Mouse (Mus musculus) thymus, adult 2 months (tissue): ENCODE results near the gene Cspg5. TPM values are rescaled to one million over a fixed set of nuclear protein-coding genes. Genes with fewer than 3 reads are reported as not detected.

ENCODE experiments used
- DNase-seq: peaks from one replicate; pipeline ENCODE4 v3.0.0; 2021
- H3K27ac ChIP-seq: fragments of 200-500 bp; 2 replicates; pipeline ENCODE4 v1.5.1; 2012; ENCODE audit warnings: low read length, control low read depth; ENCODE audit not compliant: control insufficient read depth, insufficient read depth
- H3K27me3 ChIP-seq: fragments of 200-500 bp; 2 replicates; pipeline ENCODE4 v1.6.1; 2012; ENCODE audit warnings: mild to moderate bottlenecking, low read length, moderate library complexity, mixed read lengths; ENCODE audit not compliant: control insufficient read depth, insufficient read depth
- H3K36me3 ChIP-seq: fragments of 200-500 bp; 2 replicates; pipeline ENCODE4 v1.6.1; 2012; ENCODE audit warnings: mild to moderate bottlenecking, low read length, moderate library complexity; ENCODE audit not compliant: control insufficient read depth, insufficient read depth
- H3K4me1 ChIP-seq: fragments of 200-500 bp; replicated peaks from 2 replicates; pipeline ENCODE4 v1.6.1; 2012; ENCODE audit warnings: low read length; ENCODE audit not compliant: control insufficient read depth, insufficient read depth
- H3K4me3 ChIP-seq: fragments of 200-500 bp; 2 replicates; pipeline ENCODE4 v1.5.1; 2012; ENCODE audit warnings: mild to moderate bottlenecking, low read length, control low read depth, moderate library complexity; ENCODE audit not compliant: control insufficient read depth, insufficient read depth
- CTCF ChIP-seq: fragments of 200-500 bp; IDR thresholded peaks from 2 replicates; pipeline ENCODE4 v1.5.1; 2012; ENCODE audit warnings: mild to moderate bottlenecking, control low read depth, low read length, moderate library complexity, borderline replicate concordance; ENCODE audit not compliant: control insufficient read depth, poor library complexity, insufficient read depth; ENCODE audit errors: extremely low read depth
- POLR2A ChIP-seq: fragments of 200-500 bp; IDR thresholded peaks from 2 replicates; pipeline ENCODE4 v1.6.1; 2012; ENCODE audit warnings: mild to moderate bottlenecking, low read length, control low read depth, moderate library complexity; ENCODE audit not compliant: control insufficient read depth, poor library complexity, insufficient read depth; ENCODE audit errors: extremely low read depth
- WGBS: fragments of 180-500 bp; shearing (Covaris S2); methylation state at CpG from one replicate; pipeline ENCODE4 v1.1.7; 2018; 5-methylcytosine and 5-hydroxymethylcytosine counted together
- polyA plus RNA-seq: library from polyadenylated mRNA; depleted of rRNA; stranded (reverse); fragments of >200 nt; gene quantifications from 2 replicates; pipeline ENCODE4 v1.2.3, GENCODE M21; 2012

The Cspg5 gene
- polyA plus RNA-seq, 1 experiment, result 0.61 TPM

DNA sequence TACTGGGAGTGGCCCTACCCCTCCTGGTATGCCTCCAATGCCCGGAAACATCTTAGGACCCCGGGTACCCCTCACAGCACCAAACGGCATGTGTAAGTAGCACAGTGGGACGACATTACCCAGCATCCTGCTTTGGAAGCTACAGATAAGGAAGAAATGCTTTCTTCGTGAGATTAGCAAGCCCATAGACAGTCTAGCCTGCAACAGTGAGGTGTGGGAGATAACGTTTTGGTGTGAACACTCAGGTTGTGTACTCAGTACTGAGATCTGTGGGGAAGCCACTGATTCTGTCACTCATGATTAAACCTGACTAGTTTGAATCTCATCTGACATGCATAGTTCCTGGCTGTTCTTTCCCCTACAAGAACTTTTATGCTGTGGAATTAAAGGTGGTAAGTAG lies 8.6 kb upstream of the Cspg5 start:
- WGBS, result 97% methylated on average over 6 of the region's 6 CpGs
- no peaks in the 10 kb centered on the region for H3K27me3 ChIP-seq
- no peak overlapping the region for H3K27ac ChIP-seq
- no peaks in the 10 kb centered on the region for H3K4me1 ChIP-seq
- TF ChIP-seq CTCF (no peak), POLR2A (no peak)
- H3K4me3 ChIP-seq, result no peak overlapping the region
- peaks cover 57% of the 10 kb centered on the region for H3K36me3 ChIP-seq
- no peak for DNase-seq

DNA sequence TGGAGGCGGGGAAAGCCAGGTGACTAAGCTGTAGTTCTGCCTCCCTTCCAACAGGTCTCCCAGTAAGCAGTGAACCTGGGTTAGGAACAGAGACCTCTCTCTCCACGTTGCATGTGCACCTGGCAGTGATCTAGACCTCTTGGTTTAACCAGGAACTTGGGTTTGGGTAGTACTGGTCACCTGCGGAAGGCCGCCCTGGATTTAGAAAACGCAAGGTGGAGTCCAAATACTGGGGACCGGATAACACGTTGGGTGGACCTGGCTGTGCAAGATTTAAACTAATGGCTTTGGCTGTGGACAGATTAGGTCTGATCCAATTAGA lies 945 bp downstream of the Cspg5 start:
- Histone ChIP-seq H3K4me1 (peaks cover 15% of the 10 kb centered on the region), H3K4me3 (no peak overlapping the region), H3K27ac (no peak overlapping the region), H3K27me3 (peaks cover 18% of the 10 kb centered on the region), H3K36me3 (peaks cover 3% of the 10 kb centered on the region; the same call in 1 of the 2 replicates)
- no peak for DNase-seq
- TF ChIP-seq CTCF (no peak), POLR2A (no peak)
- 42% methylated on average over 7 of the region's 7 CpGs for WGBS

DNA sequence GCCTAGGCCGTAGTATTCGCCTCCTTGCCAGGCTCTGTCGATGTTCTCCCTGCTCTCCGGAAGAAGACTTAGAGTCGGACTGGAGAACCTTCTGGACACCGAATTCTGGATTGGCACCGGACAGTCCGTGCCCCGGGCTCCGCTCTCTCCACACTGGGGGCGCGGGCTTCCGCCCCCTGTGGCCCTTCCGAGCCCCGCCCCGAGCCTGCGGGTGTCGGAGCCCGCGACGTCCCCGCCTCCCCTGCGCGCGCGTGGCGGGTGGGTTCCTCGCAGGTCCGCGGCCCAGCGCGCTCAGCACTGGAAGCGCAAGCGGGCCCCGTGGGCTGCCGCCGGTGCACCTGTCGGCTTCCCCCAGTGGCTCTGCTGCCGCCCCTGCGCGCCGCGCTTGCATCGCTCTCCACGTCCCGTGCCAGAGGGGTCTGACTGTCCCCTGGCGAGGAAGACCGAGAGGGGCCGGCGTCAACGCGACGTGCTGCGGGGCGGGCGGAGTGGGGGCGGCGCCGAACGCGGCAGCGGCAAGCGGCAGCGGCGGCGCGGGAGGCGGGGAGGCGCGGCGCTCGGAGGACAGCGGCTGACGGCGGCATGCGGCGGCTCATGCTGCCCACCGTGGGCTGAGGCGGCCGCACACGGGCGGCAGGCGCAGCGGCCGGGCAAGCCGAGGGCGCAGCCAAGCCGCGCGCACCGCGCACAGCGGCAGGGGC lies 1.5 kb downstream of the Cspg5 start:
- H3K36me3 ChIP-seq, result peaks cover 3% of the 10 kb centered on the region; the same call in 1 of the 2 replicates
- H3K27ac ChIP-seq, result no peak overlapping the region
- peak overlapping the region; percentile 43 for H3K4me3 ChIP-seq
- TF ChIP-seq CTCF (no peak), POLR2A (no peak)
- peak; percentile 21 for DNase-seq
- WGBS, result 3% methylated on average over 89 of the region's 93 CpGs
- H3K27me3 ChIP-seq, result peaks cover 18% of the 10 kb centered on the region
- H3K4me1 ChIP-seq, result peaks cover 15% of the 10 kb centered on the region

DNA sequence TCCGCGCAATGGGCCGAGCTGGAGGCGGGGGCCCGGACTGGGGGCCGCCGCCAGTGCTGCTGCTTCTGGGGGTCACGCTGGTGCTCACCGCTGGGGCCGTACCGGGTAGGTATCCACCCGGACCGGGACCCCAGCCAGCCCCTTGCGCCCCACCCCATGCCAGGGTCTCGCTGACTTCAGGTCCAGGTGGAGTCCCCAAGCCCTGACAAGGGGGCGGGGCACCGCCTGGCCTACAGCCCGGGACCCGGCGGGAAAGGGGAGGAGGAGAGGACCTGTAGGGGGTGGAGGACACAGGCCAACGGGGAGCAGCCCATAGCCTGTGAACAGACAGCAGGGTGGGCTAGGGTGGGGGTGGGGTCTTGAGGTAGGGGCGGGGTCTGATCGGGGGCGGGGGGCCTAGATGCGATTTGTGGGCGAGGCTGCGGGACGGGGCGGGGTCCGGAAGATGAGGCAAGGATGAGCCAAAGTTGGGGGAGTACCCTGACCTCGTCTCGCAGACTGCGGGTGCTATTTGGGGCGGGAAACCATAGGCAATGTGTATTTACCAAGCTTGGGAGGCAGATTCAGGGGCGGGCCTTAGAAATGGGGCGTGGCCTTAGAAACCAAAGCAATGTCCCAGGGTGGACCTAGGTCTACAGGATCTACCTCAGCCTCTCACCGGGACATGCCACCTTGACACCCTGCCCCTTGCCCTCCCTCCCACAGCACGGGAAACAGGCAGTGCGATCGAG lies 2.2 kb downstream of the Cspg5 start:
- Histone ChIP-seq H3K4me3 (peak overlapping the region; percentile 43), H3K36me3 (peaks cover 3% of the 10 kb centered on the region; the same call in 1 of the 2 replicates), H3K27me3 (peaks cover 18% of the 10 kb centered on the region), H3K4me1 (peaks cover 15% of the 10 kb centered on the region), H3K27ac (no peak overlapping the region)
- TF ChIP-seq CTCF, result no peak
- no peak for TF ChIP-seq POLR2A
- peak; percentile 21 for DNase-seq
- WGBS, result 2% methylated on average over 40 of the region's 40 CpGs

DNA sequence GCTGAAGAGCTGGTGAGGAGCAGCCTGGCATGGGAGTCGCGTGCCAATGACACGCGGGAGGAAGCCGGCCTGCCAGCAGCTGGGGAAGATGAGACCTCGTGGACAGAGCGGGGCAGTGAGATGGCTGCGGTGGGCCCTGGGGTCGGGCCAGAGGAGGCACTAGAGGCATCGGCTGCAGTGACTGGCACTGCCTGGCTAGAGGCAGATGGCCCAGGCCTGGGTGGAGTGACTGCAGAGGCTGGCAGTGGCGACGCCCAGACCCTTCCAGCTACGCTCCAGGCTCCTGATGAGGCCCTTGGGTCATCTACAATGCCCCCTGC lies 2.7 kb downstream of the Cspg5 start:
- 37% methylated on average over 13 of the region's 13 CpGs for WGBS
- H3K27ac ChIP-seq, result no peak overlapping the region
- DNase-seq, result no peak
- 0 out of 2 replicates have a peak, but pooled peaks have one; percentile 34 for TF ChIP-seq CTCF
- no peak for TF ChIP-seq POLR2A
- peaks cover 15% of the 10 kb centered on the region for H3K4me1 ChIP-seq
- 0 out of 2 replicates have a peak overlapping the region, but pooled peaks have one; percentile 10 for H3K4me3 ChIP-seq
- peaks cover 18% of the 10 kb centered on the region for H3K27me3 ChIP-seq
- H3K36me3 ChIP-seq, result peaks cover 3% of the 10 kb centered on the region; the same call in 1 of the 2 replicates

DNA sequence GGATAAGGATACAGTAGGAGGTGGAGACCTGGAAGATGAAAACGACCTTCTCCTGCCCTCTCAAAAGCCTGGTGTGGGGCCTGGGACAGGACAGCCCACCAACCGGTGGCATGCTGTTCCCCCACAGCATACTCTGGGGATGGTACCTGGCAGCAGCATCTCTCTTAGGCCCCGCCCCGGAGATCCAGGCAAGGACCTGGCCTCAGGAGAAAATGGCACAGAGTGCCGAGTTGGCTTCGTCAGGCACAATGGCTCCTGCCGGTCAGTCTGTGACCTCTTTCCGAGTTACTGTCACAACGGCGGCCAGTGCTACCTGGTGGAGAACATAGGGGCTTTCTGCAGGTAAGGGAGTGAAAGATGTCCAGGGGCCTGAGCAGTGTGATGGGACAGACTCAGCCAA lies 3.5 kb downstream of the Cspg5 start:
- peaks cover 18% of the 10 kb centered on the region for H3K27me3 ChIP-seq
- H3K4me1 ChIP-seq, result peaks cover 15% of the 10 kb centered on the region
- TF ChIP-seq POLR2A, result no peak
- TF ChIP-seq CTCF, result no peak
- DNase-seq, result no peak
- H3K4me3 ChIP-seq, result no peak overlapping the region
- no peak overlapping the region for H3K27ac ChIP-seq
- WGBS, result 95% methylated on average over 10 of the region's 10 CpGs
- H3K36me3 ChIP-seq, result no peaks in the 10 kb centered on the region

DNA sequence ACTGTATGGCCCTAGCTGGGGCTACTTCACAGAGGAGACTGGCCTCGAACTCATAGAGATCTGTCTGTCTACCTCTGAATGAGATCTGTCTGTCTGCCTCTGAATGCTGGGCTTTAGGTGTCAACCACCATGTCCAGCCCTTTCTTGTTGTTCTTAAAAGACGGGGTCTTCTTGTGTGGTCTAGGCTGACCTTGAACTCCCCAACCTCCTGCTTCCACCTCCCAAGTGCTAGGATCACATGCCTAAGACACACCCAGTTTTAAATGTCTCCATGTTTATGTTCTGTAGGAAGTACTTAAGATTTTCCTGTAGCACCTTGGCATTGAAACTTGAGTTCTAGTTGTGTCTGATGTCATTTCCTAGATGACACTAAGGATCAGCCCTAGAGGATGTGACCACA lies 5.3 kb downstream of the Cspg5 start:
- whole genome bisulfite sequencing, result 91% methylated on average over 2 of the region's 2 CpGs
- no peak for DNase-seq
- H3K36me3 ChIP-seq, result no peaks in the 10 kb centered on the region
- TF ChIP-seq POLR2A (no peak), CTCF (no peak)
- no peak overlapping the region for H3K4me3 ChIP-seq
- H3K4me1 ChIP-seq, result peaks cover 15% of the 10 kb centered on the region
- H3K27me3 ChIP-seq, result peaks cover 18% of the 10 kb centered on the region
- no peak overlapping the region for H3K27ac ChIP-seq
